Mouse (Mus musculus) urinary bladder, adult 2 months (tissue): Measurements from ENCODE around the gene Atp8b4. TPM values are rescaled to one million over a fixed set of nuclear protein-coding genes. Genes with fewer than 3 reads are reported as not detected.

ENCODE experiments used
- DNase-seq: peaks from one replicate; pipeline ENCODE4 v3.0.0; 2022; ENCODE audit warnings: low spot score
- polyA plus RNA-seq: library from polyadenylated mRNA; depleted of rRNA; stranded (reverse); fragments of >200 nt; gene quantifications from 2 replicates; pipeline ENCODE4 v1.2.3, GENCODE M21; 2012

The Atp8b4 gene
- polyA plus RNA-seq, 1 experiment: 0.99 TPM

- no peak for DNase-seq
Measured at GRCm38 (mm10) chr2:126434305-126434704, 66.2 kb downstream of the Atp8b4 start.

GRCm38 (mm10) chr2:126432481-126433066 is 67.9 kb downstream of the Atp8b4 start:
- no peak for DNase-seq

GRCm38 (mm10) chr2:126429282-126429681 is 71.2 kb downstream of the Atp8b4 start:
- no peak for DNase-seq

GRCm38 (mm10) chr2:126425223-126425622 is 75.3 kb downstream of the Atp8b4 start:
- no peak for DNase-seq

GRCm38 (mm10) chr2:126424714-126425113 is 75.8 kb downstream of the Atp8b4 start:
- DNase-seq: no peak

- DNase-seq: no peak
Measured at GRCm38 (mm10) chr2:126420901-126421300, 79.6 kb downstream of the Atp8b4 start.

- no peak for DNase-seq
Measured at GRCm38 (mm10) chr2:126418916-126419315, 81.6 kb downstream of the Atp8b4 start.

- no peak for DNase-seq
Measured at GRCm38 (mm10) chr2:126416772-126417171, 83.7 kb downstream of the Atp8b4 start.

GRCm38 (mm10) chr2:126415981-126416380 is 84.5 kb downstream of the Atp8b4 start:
- no peak for DNase-seq

GRCm38 (mm10) chr2:126412759-126413158 is 87.7 kb downstream of the Atp8b4 start:
- DNase-seq: no peak

- DNase-seq: no peak
Measured at GRCm38 (mm10) chr2:126399454-126399853, 101.0 kb downstream of the Atp8b4 start.

GRCm38 (mm10) chr2:126399017-126399416 is 101.5 kb downstream of the Atp8b4 start:
- no peak for DNase-seq

GRCm38 (mm10) chr2:126398216-126398615 is 102.3 kb downstream of the Atp8b4 start:
- DNase-seq: no peak

- DNase-seq: no peak
Measured at GRCm38 (mm10) chr2:126397513-126397912, 103.0 kb downstream of the Atp8b4 start.

- no peak for DNase-seq
Measured at GRCm38 (mm10) chr2:126394924-126395323, 105.5 kb downstream of the Atp8b4 start.

- no peak for DNase-seq
Measured at GRCm38 (mm10) chr2:126387458-126388037, 112.9 kb downstream of the Atp8b4 start.

GRCm38 (mm10) chr2:126386056-126386455 is 114.4 kb downstream of the Atp8b4 start:
- no peak for DNase-seq

- no peak for DNase-seq
Measured at GRCm38 (mm10) chr2:126380300-126380699, 120.2 kb downstream of the Atp8b4 start.

- no peak for DNase-seq
Measured at GRCm38 (mm10) chr2:126371634-126372033, 128.8 kb downstream of the Atp8b4 start.

GRCm38 (mm10) chr2:126369815-126370214 is 130.7 kb downstream of the Atp8b4 start:
- no peak for DNase-seq

GRCm38 (mm10) chr2:126363745-126364725 is 136.4 kb downstream of the Atp8b4 start:
- no peak for DNase-seq

- peak; percentile 61 for DNase-seq
Measured at GRCm38 (mm10) chr2:126363050-126363744, 137.3 kb downstream of the Atp8b4 start.
